Mouse (Mus musculus) kidney, postnatal 25 days (tissue): ENCODE measurements around the gene Tas2r122.
"Not testable (repeated sequence)": the region's sequence is repeated elsewhere in the genome, so short reads cannot be mapped to it uniquely, and the experiment has no call there.

Experiments
- DNase-seq, 2 experiments: peaks; one replicate each; pipeline ENCODE4 v3.0.0; 2021; ENCODE audit warnings: mixed read lengths in 2 of 2

Gene Tas2r122

GRCm38 (mm10) chr6:132711828-132712227, at the start of gene Tas2r122:
Tas2r122 (minus strand) TSS chr6:132711928.
- DNase-seq = no peak

- no peak for DNase-seq
These were observed 42.7 kb upstream of the Tas2r122 start, which contains the start of gene Tas2r124 for GRCm38 (mm10) chr6:132754430-132754829. Tas2r124 (plus strand) TSS chr6:132754730.

GRCm38 (mm10) chr6:132750206-132750605, 38.5 kb upstream of the Tas2r122 start:
- DNase-seq = no peak

- no peak for DNase-seq
These were observed 26.2 kb upstream of the Tas2r122 start, which contains the start of gene Tas2r115 for GRCm38 (mm10) chr6:132737935-132738334. Tas2r115 (minus strand) TSS chr6:132738035.

- no peak for DNase-seq
These were observed 10.8 kb downstream of the Tas2r122 start, which contains the start of gene Tas2r121 for GRCm38 (mm10) chr6:132700907-132701306. Tas2r121 (minus strand) TSS chr6:132701007.

- not testable (repeated sequence) for DNase-seq
These were observed 20.1 kb downstream of the Tas2r122 start for GRCm38 (mm10) chr6:132691596-132691995.
